Mouse (Mus musculus) retina, adult 2 months (tissue): ENCODE measurements around the gene Cby1.
"Not testable (repeated sequence)": the region's sequence is repeated elsewhere in the genome, so short reads cannot be mapped to it uniquely, and the experiment has no call there.

ENCODE experiments used
- DNase-seq: peaks from one replicate; pipeline ENCODE4 v3.0.0-alpha.2; 2012; ENCODE audit warnings: low read depth, low spot score

Cby1 gene

GRCm38 (mm10) chr15:79658531-79659375 lies at the start of gene Cby1, which contains the start of gene Fam227a:
Cby1 (plus strand) TSS chr15:79659199.
Fam227a (minus strand) TSS chr15:79658956.
- peak; percentile 89 for DNase-seq

GRCm38 (mm10) chr15:79609226-79609625 lies 49.8 kb upstream of the Cby1 start:
- no peak for DNase-seq

- DNase-seq: no peak
These were observed 43.5 kb upstream of the Cby1 start for GRCm38 (mm10) chr15:79615501-79615900.

GRCm38 (mm10) chr15:79616729-79617128 lies 42.3 kb upstream of the Cby1 start:
- DNase-seq: no peak

GRCm38 (mm10) chr15:79617135-79617534 lies 41.9 kb upstream of the Cby1 start:
- no peak for DNase-seq

GRCm38 (mm10) chr15:79618456-79618855 lies 40.5 kb upstream of the Cby1 start:
- DNase-seq: no peak

GRCm38 (mm10) chr15:79619770-79620414 lies 39.1 kb upstream of the Cby1 start:
- no peak for DNase-seq

GRCm38 (mm10) chr15:79630471-79630870 lies 28.5 kb upstream of the Cby1 start:
- DNase-seq: no peak

GRCm38 (mm10) chr15:79641135-79641817 lies 17.7 kb upstream of the Cby1 start:
- DNase-seq: no peak

- DNase-seq: no peak
These were observed 13.5 kb upstream of the Cby1 start for GRCm38 (mm10) chr15:79645483-79645882.

GRCm38 (mm10) chr15:79648130-79648529 lies 10.9 kb upstream of the Cby1 start:
- no peak for DNase-seq

- DNase-seq: no peak
These were observed 8.4 kb upstream of the Cby1 start for GRCm38 (mm10) chr15:79650569-79650968.

- no peak for DNase-seq
These were observed 7.5 kb upstream of the Cby1 start for GRCm38 (mm10) chr15:79651481-79651880.

GRCm38 (mm10) chr15:79656451-79656850 lies 2.5 kb upstream of the Cby1 start:
- DNase-seq: no peak

- DNase-seq: peak; percentile 71
These were observed 1.0 kb upstream of the Cby1 start for GRCm38 (mm10) chr15:79657837-79658530.

- no peak for DNase-seq
These were observed 2.9 kb downstream of the Cby1 start for GRCm38 (mm10) chr15:79661852-79662251.

GRCm38 (mm10) chr15:79664666-79665065 lies 5.7 kb downstream of the Cby1 start:
- no peak for DNase-seq

- DNase-seq: no peak
These were observed 10.2 kb downstream of the Cby1 start for GRCm38 (mm10) chr15:79669195-79669594.

- peak; percentile 82 for DNase-seq
These were observed 11.4 kb downstream of the Cby1 start, which contains the start of gene Tomm22 for GRCm38 (mm10) chr15:79670249-79670971. Tomm22 (plus strand) TSS chr15:79670861.

GRCm38 (mm10) chr15:79670972-79671299 lies 11.9 kb downstream of the Cby1 start:
- no peak for DNase-seq

GRCm38 (mm10) chr15:79671828-79672348 lies 12.9 kb downstream of the Cby1 start:
- not testable (repeated sequence) for DNase-seq
